Mouse (Mus musculus) mouse trophoblast stem cell (cell line): ENCODE measurements around the gene Eml1.

ENCODE experiments used
- in situ Hi-C, 2 experiments: fragments of 300-500 bp; cut with MseI, MboI; formaldehyde crosslinking; loops; 2 replicates in 1 of 2; 3 replicates in 1 of 2; pipeline ENCODE4 v1.15.1; 2025

Eml1 gene

DNA sequence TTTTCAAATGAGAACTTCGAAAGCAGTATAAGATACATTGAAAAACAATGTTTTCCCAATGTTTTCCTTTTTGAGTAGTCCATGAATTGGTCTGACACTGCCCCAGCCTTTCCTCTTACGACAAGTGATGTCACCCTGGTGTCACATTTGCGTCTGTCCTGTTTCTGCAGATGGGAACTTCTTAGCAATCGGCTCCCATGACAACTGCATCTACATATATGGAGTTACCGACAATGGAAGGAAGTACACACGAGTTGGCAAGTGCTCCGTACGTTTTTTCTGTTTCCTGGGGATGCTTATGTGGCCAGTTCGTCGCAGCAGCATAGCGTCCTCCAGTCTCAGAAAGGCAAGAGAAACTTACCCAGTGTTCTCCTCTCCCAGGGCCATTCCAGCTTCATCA is 163.7 kb downstream of the Eml1 start:
- in situ Hi-C loops, result no loop called here

GRCm38 (mm10) chr12:108536461-108536860 is 165.7 kb downstream of the Eml1 start:
- in situ Hi-C loops, result no loop called here

DNA sequence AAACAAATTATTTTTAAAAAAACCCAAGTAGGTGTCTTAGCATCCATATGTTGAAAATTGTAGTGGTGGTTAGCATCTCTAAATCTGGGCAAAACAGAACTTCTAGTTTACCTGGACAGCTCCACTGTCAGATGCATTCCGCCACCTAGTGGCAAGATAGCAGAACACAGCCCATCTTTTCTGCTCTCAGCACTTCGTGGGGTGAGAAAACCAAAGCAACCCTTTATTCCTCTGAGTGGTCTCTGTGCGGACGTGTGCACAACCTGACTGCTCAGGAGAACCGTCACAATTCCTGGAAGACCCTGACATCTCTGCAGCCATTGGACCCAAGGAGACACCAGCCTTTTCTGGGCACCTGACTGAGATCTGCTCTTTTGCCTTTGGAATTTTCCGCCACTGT is 170.3 kb downstream of the Eml1 start:
- in situ Hi-C loops, result no loop called here

DNA sequence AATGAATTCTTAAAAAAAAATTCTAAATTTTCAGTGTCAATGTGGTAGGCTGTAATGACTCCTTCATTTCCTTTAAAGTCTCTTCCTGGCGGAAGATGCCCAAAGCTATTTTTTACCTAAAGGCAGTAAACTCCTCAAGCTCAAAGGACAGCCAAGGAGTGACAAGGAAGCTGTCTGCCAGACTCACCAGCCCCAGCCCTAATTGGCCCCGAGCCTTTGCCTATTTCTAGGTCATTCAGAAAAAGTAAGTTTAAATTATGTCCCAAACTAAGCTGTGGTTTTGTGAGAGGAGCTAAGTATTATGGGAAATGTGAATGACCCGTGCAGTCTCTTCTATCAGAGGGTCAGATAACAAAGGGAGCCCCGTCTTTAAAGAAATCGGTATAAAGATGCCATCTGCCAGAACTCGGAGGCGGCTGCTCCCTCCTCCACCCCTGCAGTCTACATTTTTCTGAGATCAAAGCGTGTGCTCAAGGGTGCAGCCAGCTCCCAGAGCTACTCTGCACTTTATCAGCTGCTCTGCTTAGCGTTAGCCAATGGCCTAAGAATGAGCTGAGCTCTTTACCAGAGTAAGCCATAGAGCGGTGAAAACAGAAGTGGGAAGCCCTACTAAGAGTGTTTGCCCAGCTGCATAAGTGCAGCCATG is 175.9 kb downstream of the Eml1 start:
- in situ Hi-C loops, result no loop called here

DNA sequence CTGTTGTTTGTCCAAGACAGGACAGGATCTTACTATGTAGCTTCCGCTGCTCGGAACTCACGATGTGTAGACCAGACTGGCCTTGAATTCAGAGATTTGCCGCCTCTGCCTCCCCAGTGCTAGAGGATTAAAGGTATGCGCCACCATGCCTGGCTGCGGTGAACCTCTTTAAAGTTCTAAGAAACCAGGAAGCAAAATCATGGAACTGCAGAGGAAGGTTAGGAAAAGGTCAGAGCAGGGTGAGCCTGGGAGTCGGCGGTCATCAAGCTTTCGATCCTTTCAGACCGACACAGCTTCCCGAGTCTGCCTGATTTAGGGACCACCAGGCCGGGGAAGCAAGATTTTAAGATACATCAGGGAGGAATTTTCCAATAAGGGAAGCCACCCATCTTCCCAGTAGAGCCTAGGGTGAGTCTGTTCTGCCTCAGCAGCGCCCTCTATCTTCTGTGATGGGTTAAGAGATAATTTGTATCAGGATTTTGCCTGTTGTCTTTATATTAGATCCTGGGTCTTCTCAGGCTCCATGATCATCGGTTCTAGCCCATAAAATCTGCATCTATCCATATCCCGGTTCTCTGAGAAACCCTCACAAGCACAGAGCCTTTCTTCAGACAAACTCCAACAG is 176.6 kb downstream of the Eml1 start:
- in situ Hi-C loops, result no loop called here

DNA sequence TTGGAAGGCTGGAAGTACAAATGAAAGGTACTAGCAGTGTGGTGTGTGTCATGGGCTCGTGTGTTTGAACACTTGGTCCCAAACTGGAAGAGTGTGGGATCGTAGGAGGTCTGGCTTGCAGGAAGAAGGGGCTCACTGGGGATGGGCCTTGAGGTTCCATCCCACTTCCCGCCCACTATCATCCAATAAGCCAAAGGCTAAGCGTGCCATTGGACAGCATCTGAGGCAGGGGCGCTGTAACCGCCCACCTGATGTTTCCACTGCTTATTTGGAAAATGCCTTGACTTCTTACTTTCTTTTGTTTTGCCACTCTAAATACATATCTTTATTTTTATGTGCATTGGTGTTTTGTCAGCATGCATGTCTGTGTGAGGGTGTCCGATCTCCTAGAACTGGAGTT is 181.0 kb downstream of the Eml1 start:
- in situ Hi-C loops, result no loop called here

DNA sequence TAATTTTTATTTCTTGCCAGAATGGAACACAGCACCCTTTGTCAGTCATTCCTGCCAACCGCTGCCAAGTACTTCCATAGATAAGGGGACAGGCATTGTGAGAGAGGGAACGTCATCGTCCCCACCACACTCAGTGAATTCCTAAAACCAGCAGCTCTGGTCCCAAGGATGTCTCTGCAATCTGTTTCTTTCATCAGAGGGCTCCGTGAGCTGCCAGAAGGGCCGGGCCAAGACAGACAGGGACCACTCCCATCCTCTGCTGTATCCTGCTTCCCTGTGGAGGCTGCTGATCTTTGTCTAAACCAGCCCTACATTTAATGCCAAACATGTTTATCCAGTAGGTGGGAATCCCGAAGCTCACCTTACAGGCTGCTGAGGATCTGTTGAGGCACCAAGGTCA is 182.3 kb downstream of the Eml1 start:
- in situ Hi-C loops, result no loop called here

GRCm38 (mm10) chr12:108554120-108554841 is 183.5 kb downstream of the Eml1 start, which contains the start of gene Evl:
TSS of gene Evl (plus strand) at chr12:108554720.
- in situ Hi-C loops, result no loop called here

DNA sequence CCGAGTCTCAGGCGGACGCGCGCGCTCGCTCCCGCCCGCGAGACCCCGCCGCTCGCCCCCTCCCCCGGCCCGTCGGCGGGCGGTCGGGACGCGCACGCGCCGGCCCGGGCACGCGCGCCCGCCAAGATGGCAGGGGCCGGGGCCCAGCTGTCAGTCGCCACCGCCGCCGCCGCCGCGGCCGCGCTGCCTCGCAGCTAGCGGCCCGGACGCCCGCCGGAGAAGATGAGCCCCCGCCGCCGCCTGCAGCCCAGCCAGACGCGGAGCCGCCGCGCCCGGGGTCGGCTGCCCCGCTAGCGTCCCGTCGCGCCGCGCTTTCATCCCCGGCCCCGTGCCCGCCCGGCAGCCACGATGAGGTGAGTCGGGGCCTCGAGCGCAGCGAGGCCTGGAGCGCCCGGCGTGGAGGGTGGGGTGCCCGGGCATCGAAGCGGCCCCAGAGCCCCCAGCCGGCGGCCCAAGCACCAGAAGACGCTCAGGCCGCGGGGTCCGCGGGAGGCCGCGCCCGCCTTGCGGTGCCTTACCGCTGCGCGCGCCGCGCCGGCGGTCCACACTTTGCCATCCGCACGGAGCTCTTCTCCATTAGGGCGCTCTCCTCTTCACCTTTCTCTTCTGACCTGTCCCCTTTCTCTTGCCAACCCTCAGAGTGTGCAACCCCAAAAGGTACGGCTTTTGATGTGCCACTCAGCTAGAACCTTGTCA is 184.3 kb downstream of the Eml1 start:
- in situ Hi-C loops, result no loop called here

DNA sequence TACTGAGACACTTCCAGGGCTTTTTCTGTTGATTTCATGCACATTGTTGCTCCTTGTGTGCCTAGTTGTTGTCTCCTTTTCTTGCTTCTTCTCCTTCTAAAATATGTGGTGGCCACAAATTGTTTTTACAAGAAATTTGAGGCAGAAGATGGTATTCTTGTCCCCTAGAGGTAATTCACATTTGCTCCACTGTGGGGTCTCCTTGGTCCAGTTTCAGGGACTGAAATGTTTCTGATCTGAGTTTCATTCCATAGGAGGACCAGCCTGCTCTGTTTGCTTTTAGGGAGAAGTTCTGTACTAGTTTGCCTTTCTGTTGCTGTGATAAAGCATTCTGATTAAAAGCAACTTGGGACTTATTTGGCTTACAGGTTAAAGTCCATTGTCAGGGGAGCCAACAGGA is 187.4 kb downstream of the Eml1 start:
- in situ Hi-C loops, result no loop called here

DNA sequence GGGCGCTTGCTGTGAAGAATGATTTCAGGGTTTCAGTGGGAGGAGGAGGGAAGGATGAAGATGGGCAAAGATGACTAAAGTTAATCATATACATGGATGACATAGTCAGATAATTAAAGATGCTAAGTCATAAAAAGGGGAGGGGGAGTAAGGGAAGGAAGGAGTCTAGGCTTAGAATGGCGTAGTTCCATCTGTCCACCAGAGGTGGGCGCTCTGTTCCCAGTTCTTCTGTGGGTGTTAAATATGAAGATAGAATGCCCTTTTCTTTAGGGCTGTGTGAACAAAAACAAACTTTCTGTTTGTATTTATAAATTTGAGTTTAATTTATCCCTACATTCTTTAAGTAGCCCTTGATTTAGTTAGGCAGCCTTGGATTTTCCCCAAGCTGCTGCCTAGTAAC is 192.5 kb downstream of the Eml1 start:
- in situ Hi-C loops, result loop anchor here (10.0 kb wide), 1 partner anchor 192 kb away; no protein-coding TSS in a partner anchor

DNA sequence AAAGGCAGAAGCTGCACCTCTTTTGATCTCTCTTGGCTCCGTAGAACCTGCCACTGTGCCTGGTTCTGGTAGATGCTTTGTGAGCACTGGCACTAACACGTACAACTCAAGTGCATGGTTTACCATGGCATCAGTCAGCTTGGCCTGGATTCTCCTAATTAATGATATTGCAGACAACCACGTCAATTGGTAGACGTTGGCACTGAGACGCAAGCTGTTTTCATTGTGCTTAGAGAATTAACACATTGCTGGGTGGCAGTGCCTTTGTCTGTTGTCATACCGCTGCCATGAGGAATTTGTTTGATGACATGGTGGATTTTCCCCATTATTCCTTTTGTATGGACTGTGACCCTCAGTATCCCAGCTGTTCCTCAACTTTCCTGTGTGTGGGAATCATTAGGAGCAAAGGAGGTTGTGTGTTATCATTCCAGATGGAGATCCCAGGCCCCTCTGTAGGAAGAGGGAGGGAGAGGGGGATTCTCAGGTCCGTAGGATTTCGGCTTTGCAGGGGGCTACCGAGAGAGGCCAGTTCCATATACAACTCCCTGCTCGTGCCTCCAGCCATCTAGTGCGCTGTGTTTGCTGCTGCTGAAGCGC is 194.3 kb downstream of the Eml1 start:
- in situ Hi-C loops, result loop anchor here (10.0 kb wide), 1 partner anchor 190 kb away; no protein-coding TSS in a partner anchor

DNA sequence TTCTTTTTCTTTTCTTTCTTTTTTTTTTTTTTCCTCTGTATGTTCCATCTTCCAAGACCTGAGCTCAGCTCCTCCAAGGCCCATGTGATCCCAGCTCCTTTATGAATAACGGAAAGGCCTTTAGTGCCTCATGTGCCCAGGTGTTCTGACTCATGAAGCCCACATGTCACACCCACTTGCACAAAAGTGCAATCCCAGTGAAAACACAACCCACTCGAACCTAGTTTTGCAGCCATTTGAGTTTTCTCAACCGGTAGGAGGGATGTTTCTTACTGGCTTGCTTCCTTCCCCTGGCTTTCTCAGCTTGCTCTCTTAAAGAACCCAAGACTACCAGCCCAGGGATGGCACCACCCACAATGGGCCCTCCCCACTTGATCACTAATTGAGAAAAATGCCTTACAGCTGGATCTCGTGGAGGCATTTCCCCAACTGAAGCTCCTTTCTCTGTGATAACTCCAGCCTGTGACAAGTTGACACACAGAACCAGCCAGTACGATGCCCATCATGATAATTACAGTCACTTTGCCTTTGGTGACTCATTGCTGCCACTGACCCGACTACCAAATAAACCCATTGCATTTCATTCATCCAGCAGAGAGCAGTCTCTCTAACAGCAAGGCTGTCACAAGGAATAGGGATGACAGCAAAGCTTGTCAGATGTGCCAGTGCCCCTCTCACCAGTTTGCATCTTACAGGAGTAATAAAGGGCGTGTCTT is 208.6 kb downstream of the Eml1 start:
- in situ Hi-C loops, result no loop called here

- in situ Hi-C loops, result no loop called here
These were observed 213.0 kb downstream of the Eml1 start for GRCm38 (mm10) chr12:108583775-108584174.
